Mouse (Mus musculus): ENCODE data around the gene Rab25. TPM values are rescaled to one million over a fixed set of nuclear protein-coding genes. Genes with fewer than 3 reads are reported as not detected.
A peak's percentile ranks its signal among the peaks of the same experiment; 100 is the strongest.
"Not testable (repeated sequence)": the region's sequence is repeated elsewhere in the genome, so short reads cannot be mapped to it uniquely, and the experiment has no call there.

Gene Rab25
- polyA plus RNA-seq, 1 experiment from 2014 or later = 1.6 TPM

GRCm38 (mm10) chr3:88577846-88578245 lies 29.7 kb upstream of the Rab25 start:
- Histone ChIP-seq H3K36me3 (peaks cover 17% of the 10 kb centered on the region), H3K4me1 (peaks cover 13% of the 10 kb centered on the region)
- not testable (repeated sequence) for H3K9me3 ChIP-seq; H3K4me3 ChIP-seq; H3K27ac ChIP-seq; DNase-seq (ENCODE audit: low spot score); H3K27me3 ChIP-seq (ENCODE audit: insufficient read depth, poor library complexity, severe bottlenecking)
- 81% methylated on average over 5 of the region's 5 CpGs for WGBS

- H3K4me1 ChIP-seq = peaks cover 12% of the 10 kb centered on the region
- 0 out of 2 replicates have a peak, but pooled peaks cover under 1% of the 10 kb centered on the region for H3K36me3 ChIP-seq
- H3K27me3 ChIP-seq (ENCODE audit: insufficient read depth, poor library complexity, severe bottlenecking) = no peaks in the 10 kb centered on the region
- H3K27ac ChIP-seq = no peak within 1 kb of the TSS
- H3K9me3 ChIP-seq = no peaks in the 10 kb centered on the region
- DNase-seq (ENCODE audit: low spot score) = no peak
- WGBS = 79% methylated on average over 3 of the region's 3 CpGs
- H3K4me3 ChIP-seq = no peak within 1 kb of the TSS
These were observed 27.4 kb upstream of the Rab25 start, which contains the start of gene Ssr2 for GRCm38 (mm10) chr3:88575540-88575939. TSS of gene Ssr2 (plus strand) at chr3:88575876.

GRCm38 (mm10) chr3:88573810-88574209 lies 25.7 kb upstream of the Rab25 start:
- WGBS = 59% methylated on average over 2 of the region's 2 CpGs
- Histone ChIP-seq H3K9me3 (no peaks in the 10 kb centered on the region), H3K36me3 (peaks cover 18% of the 10 kb centered on the region), H3K27me3 (ENCODE audit: insufficient read depth, poor library complexity, severe bottlenecking) (no peaks in the 10 kb centered on the region), H3K27ac (no peak overlapping the region), H3K4me3 (no peak overlapping the region), H3K4me1 (0 out of 2 replicates have a peak, but pooled peaks cover 3% of the 10 kb centered on the region)
- DNase-seq (ENCODE audit: low spot score) = no peak

- H3K4me3 ChIP-seq = no peak overlapping the region
- no peaks in the 10 kb centered on the region for H3K9me3 ChIP-seq
- H3K4me1 ChIP-seq = no peaks in the 10 kb centered on the region
- no peak for DNase-seq (ENCODE audit: low spot score)
- 65% methylated on average over 2 of the region's 2 CpGs for WGBS
- H3K27ac ChIP-seq = no peak overlapping the region
- peaks cover 28% of the 10 kb centered on the region for H3K36me3 ChIP-seq
- no peaks in the 10 kb centered on the region for H3K27me3 ChIP-seq (ENCODE audit: insufficient read depth, poor library complexity, severe bottlenecking)
These were observed 24.7 kb upstream of the Rab25 start for GRCm38 (mm10) chr3:88572835-88573234.

GRCm38 (mm10) chr3:88571856-88572255 lies 23.8 kb upstream of the Rab25 start:
- WGBS = 71% methylated on average over 1 of the region's 1 CpGs
- no peaks in the 10 kb centered on the region for H3K9me3 ChIP-seq
- no peaks in the 10 kb centered on the region for H3K27me3 ChIP-seq (ENCODE audit: insufficient read depth, poor library complexity, severe bottlenecking)
- H3K4me3 ChIP-seq = no peak overlapping the region
- no peak for DNase-seq (ENCODE audit: low spot score)
- H3K27ac ChIP-seq = no peak overlapping the region
- no peaks in the 10 kb centered on the region for H3K4me1 ChIP-seq
- H3K36me3 ChIP-seq = peaks cover 37% of the 10 kb centered on the region

GRCm38 (mm10) chr3:88570341-88570740 lies 22.2 kb upstream of the Rab25 start:
- Histone ChIP-seq H3K9me3 (no peaks in the 10 kb centered on the region), H3K36me3 (peaks cover 53% of the 10 kb centered on the region), H3K27me3 (ENCODE audit: insufficient read depth, poor library complexity, severe bottlenecking) (no peaks in the 10 kb centered on the region), H3K27ac (no peak overlapping the region), H3K4me1 (no peaks in the 10 kb centered on the region), H3K4me3 (no peak overlapping the region)
- DNase-seq (ENCODE audit: low spot score) = no peak
- WGBS = 92% methylated on average over 10 of the region's 10 CpGs

- 89% methylated on average over 5 of the region's 5 CpGs for WGBS
- Histone ChIP-seq H3K27me3 (ENCODE audit: insufficient read depth, poor library complexity, severe bottlenecking) (no peaks in the 10 kb centered on the region), H3K36me3 (peaks cover 59% of the 10 kb centered on the region), H3K27ac (no peak overlapping the region), H3K9me3 (no peaks in the 10 kb centered on the region), H3K4me3 (no peak overlapping the region), H3K4me1 (no peaks in the 10 kb centered on the region)
- DNase-seq (ENCODE audit: low spot score) = no peak
These were observed 21.6 kb upstream of the Rab25 start for GRCm38 (mm10) chr3:88569694-88570093.

- 90% methylated on average over 2 of the region's 2 CpGs for WGBS
- Histone ChIP-seq H3K27me3 (ENCODE audit: insufficient read depth, poor library complexity, severe bottlenecking) (no peaks in the 10 kb centered on the region), H3K4me3 (no peak overlapping the region), H3K36me3 (peaks cover 65% of the 10 kb centered on the region), H3K4me1 (no peaks in the 10 kb centered on the region), H3K27ac (no peak overlapping the region), H3K9me3 (no peaks in the 10 kb centered on the region)
- DNase-seq (ENCODE audit: low spot score) = no peak
These were observed 21.0 kb upstream of the Rab25 start for GRCm38 (mm10) chr3:88569093-88569492.

GRCm38 (mm10) chr3:88568615-88569014 lies 20.5 kb upstream of the Rab25 start:
- Histone ChIP-seq H3K9me3 (no peaks in the 10 kb centered on the region), H3K4me3 (no peak overlapping the region), H3K4me1 (no peaks in the 10 kb centered on the region), H3K27me3 (ENCODE audit: insufficient read depth, poor library complexity, severe bottlenecking) (no peaks in the 10 kb centered on the region), H3K27ac (no peak overlapping the region), H3K36me3 (peaks cover 70% of the 10 kb centered on the region)
- WGBS = 85% methylated on average over 2 of the region's 2 CpGs
- no peak for DNase-seq (ENCODE audit: low spot score)

GRCm38 (mm10) chr3:88567892-88568291 lies 19.8 kb upstream of the Rab25 start:
- no peak overlapping the region for H3K4me3 ChIP-seq
- H3K9me3 ChIP-seq = no peaks in the 10 kb centered on the region
- H3K27ac ChIP-seq = no peak overlapping the region
- H3K4me1 ChIP-seq = no peaks in the 10 kb centered on the region
- 92% methylated on average over 6 of the region's 6 CpGs for WGBS
- no peak for DNase-seq (ENCODE audit: low spot score)
- H3K36me3 ChIP-seq = peaks cover 77% of the 10 kb centered on the region
- H3K27me3 ChIP-seq (ENCODE audit: insufficient read depth, poor library complexity, severe bottlenecking) = no peaks in the 10 kb centered on the region

- Histone ChIP-seq H3K4me3 (no peak overlapping the region), H3K4me1 (no peaks in the 10 kb centered on the region), H3K27me3 (ENCODE audit: insufficient read depth, poor library complexity, severe bottlenecking) (no peaks in the 10 kb centered on the region), H3K27ac (no peak overlapping the region), H3K9me3 (no peaks in the 10 kb centered on the region), H3K36me3 (peaks cover 90% of the 10 kb centered on the region)
- WGBS = 88% methylated on average over 4 of the region's 4 CpGs
- no peak for DNase-seq (ENCODE audit: low spot score)
These were observed 18.5 kb upstream of the Rab25 start for GRCm38 (mm10) chr3:88566536-88567061.

- WGBS = 87% methylated on average over 3 of the region's 3 CpGs
- DNase-seq (ENCODE audit: low spot score) = no peak
- H3K27me3 ChIP-seq (ENCODE audit: insufficient read depth, poor library complexity, severe bottlenecking) = no peaks in the 10 kb centered on the region
- 0 out of 2 replicates have a peak overlapping the region, but pooled peaks have one; percentile 25 for H3K27ac ChIP-seq
- H3K4me3 ChIP-seq = no peak overlapping the region
- no peaks in the 10 kb centered on the region for H3K4me1 ChIP-seq
- no peaks in the 10 kb centered on the region for H3K9me3 ChIP-seq
- H3K36me3 ChIP-seq = peaks cover 95% of the 10 kb centered on the region
These were observed 18.0 kb upstream of the Rab25 start for GRCm38 (mm10) chr3:88566116-88566515.

GRCm38 (mm10) chr3:88563966-88564365 lies 15.9 kb upstream of the Rab25 start:
- no peaks in the 10 kb centered on the region for H3K4me1 ChIP-seq
- WGBS = 89% methylated on average over 7 of the region's 7 CpGs
- no peaks in the 10 kb centered on the region for H3K27me3 ChIP-seq (ENCODE audit: insufficient read depth, poor library complexity, severe bottlenecking)
- H3K9me3 ChIP-seq = no peaks in the 10 kb centered on the region
- no peak overlapping the region for H3K27ac ChIP-seq
- peaks cover 100% of the 10 kb centered on the region for H3K36me3 ChIP-seq
- no peak overlapping the region for H3K4me3 ChIP-seq
- no peak for DNase-seq (ENCODE audit: low spot score)

GRCm38 (mm10) chr3:88563442-88563841 lies 15.3 kb upstream of the Rab25 start:
- WGBS = 73% methylated on average over 4 of the region's 4 CpGs
- H3K27ac ChIP-seq = no peak overlapping the region
- H3K36me3 ChIP-seq = peaks cover 100% of the 10 kb centered on the region
- DNase-seq (ENCODE audit: low spot score) = no peak
- no peaks in the 10 kb centered on the region for H3K4me1 ChIP-seq
- H3K9me3 ChIP-seq = no peaks in the 10 kb centered on the region
- H3K4me3 ChIP-seq = no peak overlapping the region
- no peaks in the 10 kb centered on the region for H3K27me3 ChIP-seq (ENCODE audit: insufficient read depth, poor library complexity, severe bottlenecking)
